Mouse (Mus musculus): ENCODE measurements around the gene Itih4.

The Itih4 gene

DNA sequence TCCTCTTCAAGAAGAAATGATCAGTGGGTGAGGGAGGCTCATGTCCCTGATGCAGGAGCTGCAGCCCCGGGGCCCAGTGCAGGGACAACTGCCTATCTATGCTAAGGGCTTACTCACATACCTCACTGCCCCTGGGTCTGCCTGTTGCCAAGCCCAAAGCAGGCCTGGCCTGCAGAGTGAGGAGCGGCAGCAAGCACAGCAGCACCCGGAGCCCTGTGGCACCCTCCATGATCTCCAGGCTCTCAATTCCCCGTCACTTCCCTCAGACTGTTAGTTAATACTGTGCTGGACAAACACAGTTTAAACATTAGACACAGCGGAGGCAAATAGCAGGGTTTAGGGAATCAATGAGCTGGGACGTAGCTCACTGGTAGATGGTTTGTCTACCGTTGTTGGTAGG is 56.8 kb downstream of the Itih4 start, which contains the start of gene Itih1:
Gene Itih1 (minus strand): TSS at position 252 of the 400 bp plus-strand sequence.
- no peak for DNase-seq (ENCODE audit: low spot score)

DNA sequence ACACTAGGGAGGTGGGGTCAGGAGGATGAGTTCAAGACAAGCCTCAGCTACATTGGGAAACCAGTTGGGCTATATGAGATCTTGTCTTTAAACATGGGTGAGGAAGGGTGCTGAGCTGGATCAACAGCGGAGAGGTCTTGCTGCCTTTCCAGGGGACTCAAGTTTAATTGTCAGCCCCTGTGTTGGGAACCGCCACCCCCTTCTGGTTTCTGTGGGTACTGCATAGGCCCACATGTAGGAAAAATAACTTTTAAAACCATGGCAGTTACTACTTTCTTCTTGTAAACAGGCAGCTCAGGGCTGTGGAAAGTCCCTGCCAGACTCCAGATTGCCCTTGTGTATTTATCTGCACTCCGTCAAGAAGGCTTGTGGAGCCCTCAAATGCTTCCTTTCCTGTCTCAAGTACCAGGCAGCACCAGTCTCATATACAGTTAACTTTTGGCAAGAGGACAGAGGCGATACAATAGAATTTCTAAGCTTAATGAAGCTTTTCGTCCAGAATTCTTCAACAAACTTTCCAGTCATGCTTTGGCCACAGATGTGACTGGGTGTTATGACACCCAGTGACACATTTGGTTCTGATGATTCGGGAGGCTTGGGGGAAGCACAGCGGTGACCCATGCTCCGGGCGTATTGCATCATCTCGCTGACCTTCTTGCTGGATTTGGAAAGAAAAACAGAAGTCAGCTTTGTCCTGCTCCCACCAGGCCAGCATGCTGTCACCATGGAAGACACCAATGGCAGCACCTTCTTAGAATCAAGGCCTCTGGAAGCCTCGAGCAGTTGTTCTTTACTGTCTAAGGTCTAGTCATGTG is 57.8 kb downstream of the Itih4 start:
- DNase-seq (ENCODE audit: low spot score) = peak; percentile 69

DNA sequence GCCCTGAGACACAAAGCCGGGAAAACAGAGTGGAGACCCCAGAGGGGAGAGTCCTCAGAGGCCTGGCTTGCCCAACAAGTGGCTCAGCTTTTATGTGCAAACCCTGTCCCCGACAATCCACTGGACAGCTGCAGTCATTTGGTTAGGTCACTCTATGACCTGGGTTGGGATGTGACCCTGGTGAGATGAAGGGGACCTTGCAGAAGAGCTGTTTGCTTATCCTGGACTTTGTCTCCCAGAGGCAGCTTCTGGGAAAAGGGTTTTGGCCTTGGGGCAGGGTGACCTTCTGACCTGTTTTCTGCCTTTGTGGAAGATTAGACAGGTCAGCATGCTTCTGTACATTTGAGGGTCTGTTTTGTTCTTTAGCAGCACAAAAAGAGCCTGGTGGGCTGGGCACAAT is 58.5 kb downstream of the Itih4 start:
- no peak for DNase-seq (ENCODE audit: low spot score)

DNA sequence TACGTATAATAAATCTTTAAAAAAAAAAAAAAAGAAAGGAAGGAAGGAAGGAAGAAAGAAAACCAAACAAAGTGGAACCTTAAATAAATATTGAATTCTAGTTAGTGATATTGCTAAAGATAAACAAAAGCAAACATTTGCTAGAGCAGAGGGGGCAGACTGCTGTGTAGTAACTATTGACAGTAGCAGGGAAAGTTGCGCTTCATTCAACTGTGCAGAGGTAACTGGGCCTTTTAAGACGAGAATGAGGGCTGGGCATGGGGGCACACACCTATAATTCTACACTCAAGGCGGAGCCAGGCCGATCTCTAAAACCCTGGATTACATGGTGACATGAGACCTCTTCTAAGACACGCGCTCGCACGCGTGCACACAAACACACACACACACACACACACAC is 63.7 kb downstream of the Itih4 start:
- no peak for DNase-seq (ENCODE audit: low spot score)

GRCm38 (mm10) chr14:30951154-30951825 is 65.0 kb downstream of the Itih4 start, which contains the start of gene Nek4:
Gene Nek4 (plus strand): TSS chr14:30951377.
- peak; percentile 98 for DNase-seq (ENCODE audit: low spot score)

Measured in embryo, embryonic 10.5 days (tissue).